Mouse (Mus musculus) forebrain, embryonic 16.5 days (tissue): ENCODE results near the gene Wfdc15b. TPM values are rescaled to one million over a fixed set of nuclear protein-coding genes. Genes with fewer than 3 reads are reported as not detected.

Experiments used
- ATAC-seq: fragments of 200-750 bp; cut with Nextera tagmentation; 2 replicates; pipeline ENCODE4 v1.8.0; 2017; ENCODE audit warnings: mild to moderate bottlenecking, moderate library complexity
- H3K27ac ChIP-seq: fragments of 300-500 bp; sonication (generic); 2 replicates; pipeline ENCODE4 v1.5.1; 2014; ENCODE audit warnings: low read length, control low read depth
- H3K27me3 ChIP-seq: fragments of 300-500 bp; sonication (generic); replicated peaks from 2 replicates; pipeline ENCODE4 v1.6.1; 2014; ENCODE audit warnings: low read length; ENCODE audit not compliant: control insufficient read depth, insufficient read depth
- H3K36me3 ChIP-seq: fragments of 300-500 bp; sonication (generic); 2 replicates; pipeline ENCODE4 v1.6.1; 2014; ENCODE audit not compliant: control insufficient read depth, insufficient read depth
- H3K4me1 ChIP-seq: fragments of 300-500 bp; sonication (generic); replicated peaks from 2 replicates; pipeline ENCODE4 v1.6.1; 2014; ENCODE audit warnings: low read length; ENCODE audit not compliant: control insufficient read depth, insufficient read depth
- H3K4me2 ChIP-seq: fragments of 300-500 bp; sonication (generic); 2 replicates; pipeline ENCODE4 v1.6.1; 2014; ENCODE audit warnings: mild to moderate bottlenecking, low read length, control low read depth
- H3K4me3 ChIP-seq: fragments of 300-500 bp; sonication (generic); replicated peaks from 2 replicates; pipeline ENCODE4 v1.5.1; 2014; ENCODE audit warnings: mild to moderate bottlenecking, low read length, control low read depth
- H3K9ac ChIP-seq: fragments of 300-500 bp; sonication (generic); replicated peaks from 2 replicates; pipeline ENCODE4 v1.6.1; 2014; ENCODE audit warnings: low read depth, low read length, control low read depth
- H3K9me3 ChIP-seq: fragments of 300-500 bp; sonication (generic); 2 replicates; pipeline ENCODE4 v1.6.1; 2016; ENCODE audit warnings: low read length; ENCODE audit not compliant: control insufficient read depth
- WGBS: fragments of 180-500 bp; shearing (Covaris S2); extraction: QIAGEN DNeasy Blood & Tissue Kit; methylation state at CpG from one replicate; pipeline ENCODE4 v1.1.7; 2014; 5-methylcytosine and 5-hydroxymethylcytosine counted together
- polyA plus RNA-seq: library from polyadenylated mRNA; unstranded; fragments of >200 nt; fragmentation: Nextera tagmentation; extraction: Ambion mirVana; gene quantifications from 2 replicates; pipeline ENCODE4 v1.2.1, GENCODE M21; 2015

Wfdc15b gene
- polyA plus RNA-seq, 1 experiment from 2014 or later: not detected

GRCm38 (mm10) chr2:164183340-164183739 lies 38.1 kb downstream of the Wfdc15b start:
- Histone ChIP-seq H3K4me3 (no peak overlapping the region), H3K9me3 (no peaks in the 10 kb centered on the region), H3K27ac (no peak overlapping the region), H3K4me1 (peaks cover 2% of the 10 kb centered on the region; the same call in 1 of the 2 replicates), H3K9ac (no peak overlapping the region), H3K36me3 (no peaks in the 10 kb centered on the region), H3K4me2 (no peak overlapping the region), H3K27me3 (no peaks in the 10 kb centered on the region)
- WGBS: 64% methylated on average over 9 of the region's 9 CpGs
- ATAC-seq: no peak

- 80% methylated on average over 7 of the region's 7 CpGs for WGBS
- no peak within 1 kb of the TSS for H3K4me3 ChIP-seq
- no peak within 1 kb of the TSS for H3K27ac ChIP-seq
- H3K27me3 ChIP-seq: no peaks in the 10 kb centered on the region
- H3K9me3 ChIP-seq: no peaks in the 10 kb centered on the region
- H3K4me2 ChIP-seq: no peak within 1 kb of the TSS
- no peak for ATAC-seq
- no peak within 1 kb of the TSS for H3K9ac ChIP-seq
- no peaks in the 10 kb centered on the region for H3K36me3 ChIP-seq
- H3K4me1 ChIP-seq: peaks cover 2% of the 10 kb centered on the region; the same call in 1 of the 2 replicates
Observed at GRCm38 (mm10) chr2:164182692-164183255, 38.7 kb downstream of the Wfdc15b start, which contains the start of gene Wfdc5. TSS of gene Wfdc5 (minus strand) at chr2:164182742.

GRCm38 (mm10) chr2:164180770-164181169 lies 40.7 kb downstream of the Wfdc15b start:
- WGBS: 84% methylated on average over 4 of the region's 4 CpGs
- ATAC-seq: no peak
- H3K27ac ChIP-seq: no peak overlapping the region
- no peak overlapping the region for H3K4me3 ChIP-seq
- H3K36me3 ChIP-seq: no peaks in the 10 kb centered on the region
- H3K4me1 ChIP-seq: peaks cover 2% of the 10 kb centered on the region; the same call in 1 of the 2 replicates
- no peaks in the 10 kb centered on the region for H3K9me3 ChIP-seq
- H3K9ac ChIP-seq: no peak overlapping the region
- H3K27me3 ChIP-seq: no peaks in the 10 kb centered on the region
- H3K4me2 ChIP-seq: no peak overlapping the region

GRCm38 (mm10) chr2:164180124-164180523 lies 41.3 kb downstream of the Wfdc15b start:
- H3K9me3 ChIP-seq: no peaks in the 10 kb centered on the region
- H3K4me3 ChIP-seq: no peak overlapping the region
- H3K27me3 ChIP-seq: no peaks in the 10 kb centered on the region
- peaks cover 2% of the 10 kb centered on the region; the same call in 1 of the 2 replicates for H3K4me1 ChIP-seq
- 42% methylated on average over 3 of the region's 3 CpGs for WGBS
- H3K27ac ChIP-seq: no peak overlapping the region
- H3K9ac ChIP-seq: no peak overlapping the region
- H3K4me2 ChIP-seq: no peak overlapping the region
- no peak for ATAC-seq
- H3K36me3 ChIP-seq: no peaks in the 10 kb centered on the region

DNA sequence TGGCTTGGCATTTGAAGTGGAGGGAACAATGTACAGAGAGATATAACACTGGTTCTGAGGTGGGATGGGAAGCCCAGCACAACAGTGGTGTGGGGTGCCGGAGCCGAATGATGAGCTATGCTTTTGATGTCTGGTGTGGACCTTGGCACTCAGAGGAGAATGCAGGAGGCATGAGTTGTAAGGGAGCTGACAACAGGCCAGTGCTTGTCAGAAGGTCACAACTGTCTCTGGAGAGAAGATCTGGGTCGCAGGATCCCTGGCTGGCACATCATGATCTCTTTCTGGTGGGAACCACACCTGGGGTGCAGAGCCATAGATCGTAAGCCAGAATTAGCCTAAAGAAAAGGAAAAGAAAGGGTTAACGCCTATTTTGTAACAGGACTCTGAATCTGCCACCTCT lies 43.6 kb downstream of the Wfdc15b start:
- no peak overlapping the region for H3K9ac ChIP-seq

DNA sequence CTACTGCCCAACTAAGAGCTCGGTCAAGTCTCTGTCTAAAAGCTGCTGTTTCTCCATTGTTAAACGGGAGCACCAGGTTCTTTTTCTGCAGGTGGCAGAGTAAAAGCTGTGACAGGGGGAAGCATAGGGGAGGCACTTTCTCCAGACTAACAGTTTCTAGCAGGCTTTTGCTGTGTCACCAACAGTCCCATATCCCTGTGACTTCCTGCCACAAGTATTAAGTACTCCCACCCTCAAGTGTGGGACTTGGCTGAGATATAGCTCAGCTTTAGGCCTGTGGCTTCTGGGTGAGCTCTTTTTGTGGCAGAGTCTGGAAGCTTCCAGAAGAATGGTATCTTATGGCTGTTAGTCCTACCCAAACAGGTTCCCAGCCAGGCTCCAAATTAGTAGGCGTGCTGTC lies 45.6 kb downstream of the Wfdc15b start:
- ATAC-seq: no peak
- Histone ChIP-seq H3K4me3 (no peak overlapping the region), H3K27me3 (peaks cover 20% of the 10 kb centered on the region), H3K9me3 (no peaks in the 10 kb centered on the region), H3K4me1 (peaks cover 3% of the 10 kb centered on the region), H3K4me2 (no peak overlapping the region), H3K27ac (no peak overlapping the region), H3K36me3 (no peaks in the 10 kb centered on the region), H3K9ac (no peak overlapping the region)
- WGBS: 61% methylated on average over 3 of the region's 3 CpGs

More for the DNA sequence above, 43.6 kb downstream of the Wfdc15b start:
- Histone ChIP-seq H3K4me3 (no peak overlapping the region), H3K4me1 (no peaks in the 10 kb centered on the region), H3K27ac (no peak overlapping the region), H3K27me3 (peaks cover 8% of the 10 kb centered on the region; the same call in 1 of the 2 replicates), H3K9me3 (no peaks in the 10 kb centered on the region), H3K36me3 (no peaks in the 10 kb centered on the region), H3K4me2 (no peak overlapping the region)
- WGBS: 93% methylated on average over 5 of the region's 5 CpGs
- no peak for ATAC-seq

DNA sequence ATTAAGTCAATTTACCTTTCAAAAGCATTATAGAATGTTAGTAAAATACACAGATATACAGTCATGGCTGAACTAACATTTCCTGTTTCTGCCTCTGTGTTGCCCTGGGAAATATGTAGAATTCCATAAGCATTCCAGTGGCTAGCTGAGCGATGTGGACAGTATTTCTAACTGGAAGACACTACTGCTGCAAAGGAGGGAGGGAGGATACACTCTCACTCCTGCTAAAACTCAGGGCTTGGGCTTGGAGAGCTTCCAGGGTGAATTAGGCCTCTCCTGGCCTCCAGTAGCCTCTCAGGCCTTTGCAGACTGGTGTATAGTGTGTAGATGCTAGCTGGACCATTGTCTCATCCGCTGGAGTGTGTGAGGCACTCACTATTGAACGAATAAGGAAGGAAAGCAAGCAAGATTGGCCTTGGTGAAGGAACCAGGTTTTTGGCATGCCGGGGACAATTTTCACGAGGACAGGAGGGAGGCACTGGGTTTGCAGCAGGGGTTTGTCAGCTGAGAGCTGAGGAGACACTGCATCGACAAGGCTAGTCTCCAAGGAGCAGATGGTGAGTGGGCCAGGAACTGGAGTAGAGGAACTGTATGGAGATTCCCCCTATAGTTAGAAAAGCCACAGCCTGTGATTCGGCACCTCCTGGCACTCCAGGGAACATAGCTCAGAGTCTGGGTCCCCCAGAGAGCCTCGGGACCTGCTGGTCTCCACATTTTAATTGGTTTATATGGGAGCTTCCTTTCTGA lies 46.6 kb downstream of the Wfdc15b start:
- Histone ChIP-seq H3K4me3 (no peak overlapping the region), H3K36me3 (no peaks in the 10 kb centered on the region), H3K4me1 (peaks cover 9% of the 10 kb centered on the region), H3K9me3 (no peaks in the 10 kb centered on the region), H3K27me3 (peaks cover 27% of the 10 kb centered on the region), H3K4me2 (no peak overlapping the region), H3K9ac (no peak overlapping the region), H3K27ac (no peak overlapping the region)
- 69% methylated on average over 8 of the region's 8 CpGs for WGBS
- no peak for ATAC-seq

DNA sequence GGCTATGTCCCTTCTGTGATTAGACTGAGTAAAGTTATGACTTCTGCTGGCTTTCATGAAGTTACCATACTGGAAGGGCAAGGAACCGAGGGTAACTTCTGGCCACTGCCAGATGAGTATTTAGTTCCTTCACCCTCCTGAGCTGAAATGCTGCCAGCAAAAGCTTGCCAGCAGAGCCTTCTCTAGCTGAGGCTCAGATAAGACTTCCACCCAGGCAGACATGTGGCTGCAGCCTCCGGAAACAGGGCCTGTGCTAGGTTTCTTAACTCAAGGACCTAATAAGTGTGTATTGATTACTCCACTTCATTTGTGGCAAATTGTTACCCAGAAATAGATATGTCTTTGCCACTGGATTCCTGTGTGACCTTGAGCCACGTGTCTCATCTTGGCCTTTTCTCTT lies 48.1 kb downstream of the Wfdc15b start:
- H3K4me3 ChIP-seq: no peak overlapping the region
- no peak for ATAC-seq
- WGBS: 82% methylated on average over 3 of the region's 3 CpGs

GRCm38 (mm10) chr2:164170902-164171301 lies 50.6 kb downstream of the Wfdc15b start, which contains the start of gene Kcns1:
TSS of gene Kcns1 (minus strand) at chr2:164171113.
- Histone ChIP-seq H3K27ac (no peak within 1 kb of the TSS), H3K4me1 (peaks cover 16% of the 10 kb centered on the region), H3K27me3 (peaks cover 61% of the 10 kb centered on the region), H3K4me2 (peak within 1 kb of the TSS; percentile 62), H3K36me3 (no peaks in the 10 kb centered on the region), H3K4me3 (peak within 1 kb of the TSS; percentile 40), H3K9ac (peak within 1 kb of the TSS; percentile 46; the same call in 1 of the 2 replicates), H3K9me3 (no peaks in the 10 kb centered on the region)
- 1% methylated on average over 24 of the region's 29 CpGs for WGBS
- ATAC-seq: no peak

More for the DNA sequence above, 48.1 kb downstream of the Wfdc15b start:
- Histone ChIP-seq H3K4me1 (peaks cover 12% of the 10 kb centered on the region), H3K9ac (no peak overlapping the region), H3K27me3 (peaks cover 41% of the 10 kb centered on the region), H3K4me2 (no peak overlapping the region), H3K36me3 (no peaks in the 10 kb centered on the region), H3K27ac (no peak overlapping the region), H3K9me3 (no peaks in the 10 kb centered on the region)
